Mouse (Mus musculus): ENCODE results near the gene Tram2. TPM values are rescaled to one million over a fixed set of nuclear protein-coding genes. Genes with fewer than 3 reads are reported as not detected.
A peak's percentile ranks its signal among the peaks of the same experiment; 100 is the strongest.

Gene Tram2
- polyA plus RNA-seq, 1 experiment from 2014 or later: 5.0 TPM

DNA sequence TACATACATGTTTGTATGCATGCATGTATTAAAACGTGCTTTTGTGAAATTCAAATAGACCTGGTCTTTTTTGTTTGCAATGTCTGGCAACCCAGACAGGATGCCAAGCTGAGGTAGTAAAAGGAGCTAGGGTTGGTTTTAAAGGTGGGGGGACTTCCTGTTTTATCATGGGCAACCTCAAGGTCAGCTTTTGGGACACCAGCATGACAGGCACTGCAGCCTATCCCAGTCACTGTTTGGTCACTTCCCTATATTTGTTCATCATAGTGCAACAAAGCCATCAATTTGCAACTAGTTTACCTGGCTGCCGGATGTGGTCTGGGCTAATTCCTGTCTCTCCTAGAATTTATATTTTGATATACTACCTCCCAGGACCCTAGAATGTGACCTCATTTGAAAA lies 47.4 kb downstream of the Tram2 start:
- 98% methylated on average over 2 of the region's 2 CpGs for WGBS
- no peaks in the 10 kb centered on the region for H3K27me3 ChIP-seq (ENCODE audit: insufficient read depth, poor library complexity, severe bottlenecking)
- no peaks in the 10 kb centered on the region for H3K4me1 ChIP-seq (replicated peaks)
- no peak overlapping the region for H3K4me3 ChIP-seq
- H3K27ac ChIP-seq: no peak overlapping the region
- 0 out of 2 replicates have a peak, but pooled peaks cover 11% of the 10 kb centered on the region for H3K36me3 ChIP-seq
- no peaks in the 10 kb centered on the region for H3K9me3 ChIP-seq
- no peak for DNase-seq (ENCODE audit: low spot score)

DNA sequence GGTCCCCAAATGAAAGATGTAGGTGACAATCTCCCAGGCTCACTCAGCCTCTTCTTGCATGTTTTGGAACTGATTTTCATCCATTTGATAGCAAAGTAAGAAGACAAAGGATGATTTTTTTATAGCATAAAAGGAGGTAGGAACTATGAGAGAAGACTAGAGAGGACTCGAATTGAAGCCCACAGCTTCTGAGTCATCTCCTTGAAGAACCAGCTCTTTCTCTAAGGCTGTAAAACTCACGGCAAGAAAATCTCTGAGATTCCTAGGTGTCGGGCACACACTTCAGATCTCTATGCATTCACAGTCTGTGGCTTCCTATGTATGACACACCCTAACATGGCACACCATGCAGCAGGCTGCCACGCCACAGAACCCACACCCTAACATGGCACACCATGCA lies 50.0 kb downstream of the Tram2 start:
- no peaks in the 10 kb centered on the region for H3K4me1 ChIP-seq (replicated peaks)
- H3K27me3 ChIP-seq (ENCODE audit: insufficient read depth, poor library complexity, severe bottlenecking): no peaks in the 10 kb centered on the region
- no peak overlapping the region for H3K27ac ChIP-seq
- 96% methylated on average over 4 of the region's 4 CpGs for WGBS
- H3K9me3 ChIP-seq: no peaks in the 10 kb centered on the region
- H3K4me3 ChIP-seq: no peak overlapping the region
- no peaks in the 10 kb centered on the region for H3K36me3 ChIP-seq
- no peak for DNase-seq (ENCODE audit: low spot score)

DNA sequence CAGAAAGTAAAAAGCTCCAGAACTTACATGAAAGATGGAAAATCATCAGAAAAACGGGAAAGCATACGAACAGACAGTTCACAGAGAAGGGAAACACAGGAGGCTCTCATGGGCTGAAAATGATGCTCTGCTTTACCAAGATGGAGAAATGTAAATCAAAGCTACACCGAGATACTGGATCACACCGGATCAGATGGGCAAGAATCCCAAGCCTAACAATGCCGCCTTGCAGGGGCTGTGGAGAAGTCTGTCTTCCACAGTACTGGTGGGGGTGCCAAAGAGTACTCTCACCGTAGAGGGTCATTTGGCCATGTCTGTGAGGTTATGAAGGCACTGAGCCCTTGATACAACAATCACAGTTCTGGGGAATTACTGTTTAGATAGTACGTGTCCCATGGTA lies 52.5 kb downstream of the Tram2 start:
- no peak for DNase-seq (ENCODE audit: low spot score)
- no peaks in the 10 kb centered on the region for H3K27me3 ChIP-seq (ENCODE audit: insufficient read depth, poor library complexity, severe bottlenecking)
- no peaks in the 10 kb centered on the region for H3K4me1 ChIP-seq (replicated peaks)
- H3K27ac ChIP-seq: no peak overlapping the region
- H3K9me3 ChIP-seq: no peaks in the 10 kb centered on the region
- no peak overlapping the region for H3K4me3 ChIP-seq
- WGBS: 88% methylated on average over 7 of the region's 7 CpGs
- no peaks in the 10 kb centered on the region for H3K36me3 ChIP-seq

DNA sequence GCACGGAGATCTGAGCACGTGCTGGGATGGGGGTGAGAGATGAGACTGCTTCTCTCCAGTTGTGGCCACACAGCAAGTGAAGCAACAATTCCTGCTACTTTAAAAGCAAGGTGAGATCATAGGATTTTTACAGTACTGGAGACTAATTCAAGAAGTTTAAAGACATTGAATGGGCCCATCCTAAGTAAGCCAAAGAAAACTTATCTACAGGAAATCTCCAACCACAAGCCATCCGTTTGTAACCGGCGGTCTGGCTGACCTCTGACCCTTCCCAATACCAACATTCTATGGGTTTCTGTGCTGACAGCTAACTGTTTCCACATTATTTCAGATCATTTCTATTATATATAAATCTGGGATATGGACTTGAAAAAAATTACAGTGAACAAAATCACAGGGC lies 53.8 kb downstream of the Tram2 start:
- H3K27me3 ChIP-seq (ENCODE audit: insufficient read depth, poor library complexity, severe bottlenecking): no peaks in the 10 kb centered on the region
- WGBS: 87% methylated on average over 5 of the region's 5 CpGs

DNA sequence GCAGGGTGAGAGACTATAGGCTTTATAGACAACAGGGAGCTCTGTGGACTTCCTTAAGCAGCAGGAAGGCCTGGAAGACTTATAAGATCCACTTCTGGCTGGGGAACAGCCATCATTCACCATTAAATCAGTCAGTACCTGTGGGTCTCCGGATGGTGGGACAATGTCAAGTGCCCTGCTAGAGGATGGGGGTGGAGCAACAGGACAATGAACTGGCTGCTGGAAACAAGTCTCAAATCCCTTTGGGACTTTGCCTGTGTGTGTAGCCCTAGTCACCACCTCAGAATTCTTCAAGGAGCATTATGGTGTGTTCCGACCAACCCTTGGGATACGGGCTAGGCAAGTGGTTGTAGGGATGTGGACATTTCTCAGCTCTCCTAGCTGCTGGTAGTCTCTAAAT lies 55.9 kb downstream of the Tram2 start:
- H3K9me3 ChIP-seq: no peaks in the 10 kb centered on the region
- no peaks in the 10 kb centered on the region for H3K4me1 ChIP-seq (replicated peaks)
- no peaks in the 10 kb centered on the region for H3K27me3 ChIP-seq (ENCODE audit: insufficient read depth, poor library complexity, severe bottlenecking)
- no peak for DNase-seq (ENCODE audit: low spot score)
- no peak overlapping the region for H3K4me3 ChIP-seq
- 91% methylated on average over 3 of the region's 3 CpGs for WGBS
- H3K27ac ChIP-seq: no peak overlapping the region
- no peaks in the 10 kb centered on the region for H3K36me3 ChIP-seq

More for the DNA sequence above, 53.8 kb downstream of the Tram2 start:
- Histone ChIP-seq H3K36me3 (no peaks in the 10 kb centered on the region), H3K4me3 (no peak overlapping the region), H3K9me3 (no peaks in the 10 kb centered on the region), H3K4me1 (replicated peaks) (no peaks in the 10 kb centered on the region), H3K27ac (no peak overlapping the region)
- DNase-seq (ENCODE audit: low spot score): no peak

DNA sequence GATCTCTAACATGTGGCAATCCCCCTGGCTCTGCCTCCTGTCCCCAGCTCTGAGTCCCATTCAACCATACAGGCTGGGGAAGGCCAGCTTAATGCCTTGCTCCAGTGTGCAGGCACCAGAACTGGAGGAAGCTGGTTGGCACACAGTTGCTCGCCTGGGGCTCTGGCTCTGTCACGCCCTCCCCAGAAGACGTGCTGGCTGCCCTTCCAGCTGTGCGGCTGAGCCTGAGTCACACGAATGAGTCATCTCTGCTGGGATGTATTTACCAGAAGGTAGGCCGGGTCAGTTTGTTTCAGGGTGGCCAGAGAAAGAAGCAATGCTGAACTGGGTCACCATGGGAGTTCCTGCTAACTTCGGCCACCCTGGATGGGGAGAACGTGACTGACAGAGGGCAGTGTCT lies 64.6 kb downstream of the Tram2 start:
- 65% methylated on average over 8 of the region's 8 CpGs for WGBS

DNA sequence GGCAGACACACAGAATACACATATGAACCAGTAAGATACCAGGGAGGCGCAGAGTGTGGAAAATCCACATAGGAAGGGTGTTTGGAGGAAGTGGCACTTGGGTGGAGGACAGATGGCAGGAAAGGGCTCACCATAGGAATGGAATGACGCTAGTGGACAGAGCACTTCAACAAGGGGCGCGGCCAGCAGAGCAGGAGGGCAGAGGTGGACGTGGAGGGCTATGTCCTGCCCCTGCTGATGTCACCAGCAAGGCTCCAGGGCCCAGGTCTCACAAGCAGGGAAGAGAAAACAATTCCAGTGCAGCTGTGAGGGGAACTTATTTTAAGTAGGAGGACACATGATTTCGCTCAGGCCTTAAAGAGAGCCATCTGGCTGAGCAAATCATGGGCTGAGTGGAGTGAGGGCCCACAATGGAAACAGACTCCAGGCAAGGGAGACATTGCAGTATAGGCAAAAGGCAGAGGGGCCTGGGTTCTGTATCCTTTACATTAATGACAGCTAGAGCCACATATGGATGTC lies 68.7 kb downstream of the Tram2 start:
- Histone ChIP-seq H3K27me3 (ENCODE audit: insufficient read depth, poor library complexity, severe bottlenecking) (no peaks in the 10 kb centered on the region), H3K9me3 (no peaks in the 10 kb centered on the region), H3K27ac (no peak overlapping the region), H3K36me3 (peaks cover 50% of the 10 kb centered on the region), H3K4me3 (no peak overlapping the region), H3K4me1 (replicated peaks) (0 out of 2 replicates have a peak, but pooled peaks cover 6% of the 10 kb centered on the region)
- no peak for DNase-seq (ENCODE audit: low spot score)
- 84% methylated on average over 6 of the region's 6 CpGs for WGBS

More for the DNA sequence above, 64.6 kb downstream of the Tram2 start:
- H3K27ac ChIP-seq: no peak overlapping the region
- no peak overlapping the region for H3K4me3 ChIP-seq
- peaks cover 34% of the 10 kb centered on the region for H3K36me3 ChIP-seq
- H3K9me3 ChIP-seq: no peaks in the 10 kb centered on the region
- H3K27me3 ChIP-seq (ENCODE audit: insufficient read depth, poor library complexity, severe bottlenecking): no peaks in the 10 kb centered on the region
- DNase-seq (ENCODE audit: low spot score): no peak
- H3K4me1 ChIP-seq (replicated peaks): 0 out of 2 replicates have a peak, but pooled peaks cover 4% of the 10 kb centered on the region

DNA sequence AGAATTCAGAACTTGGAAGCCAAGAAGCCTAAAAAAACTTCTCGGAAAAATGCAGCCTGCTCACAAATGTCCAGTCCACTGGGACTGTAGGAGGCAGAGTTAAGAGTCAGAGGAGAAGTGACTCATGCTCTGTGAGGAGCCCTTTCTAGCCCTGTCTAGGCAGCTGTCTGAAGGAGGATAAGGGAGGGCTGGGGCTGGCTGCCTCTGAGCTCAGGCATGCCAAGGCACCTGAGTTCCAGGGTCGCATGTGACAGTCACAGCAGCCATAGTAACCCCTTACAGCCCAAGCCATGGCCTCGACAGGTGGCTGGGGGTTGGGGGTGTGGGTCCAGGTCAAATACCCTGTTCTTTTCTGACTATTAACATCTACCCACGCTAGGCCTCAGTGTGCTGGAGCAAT lies 70.1 kb downstream of the Tram2 start:
- DNase-seq (ENCODE audit: low spot score): no peak
- H3K27ac ChIP-seq: peak overlapping the region; percentile 62; the same call in 1 of the 2 replicates
- 0 out of 2 replicates have a peak, but pooled peaks cover 3% of the 10 kb centered on the region for H3K4me1 ChIP-seq (replicated peaks)
- 78% methylated on average over 4 of the region's 4 CpGs for WGBS
- H3K9me3 ChIP-seq: no peaks in the 10 kb centered on the region
- peaks cover 60% of the 10 kb centered on the region for H3K36me3 ChIP-seq
- H3K27me3 ChIP-seq (ENCODE audit: insufficient read depth, poor library complexity, severe bottlenecking): no peaks in the 10 kb centered on the region
- H3K4me3 ChIP-seq: no peak overlapping the region

DNA sequence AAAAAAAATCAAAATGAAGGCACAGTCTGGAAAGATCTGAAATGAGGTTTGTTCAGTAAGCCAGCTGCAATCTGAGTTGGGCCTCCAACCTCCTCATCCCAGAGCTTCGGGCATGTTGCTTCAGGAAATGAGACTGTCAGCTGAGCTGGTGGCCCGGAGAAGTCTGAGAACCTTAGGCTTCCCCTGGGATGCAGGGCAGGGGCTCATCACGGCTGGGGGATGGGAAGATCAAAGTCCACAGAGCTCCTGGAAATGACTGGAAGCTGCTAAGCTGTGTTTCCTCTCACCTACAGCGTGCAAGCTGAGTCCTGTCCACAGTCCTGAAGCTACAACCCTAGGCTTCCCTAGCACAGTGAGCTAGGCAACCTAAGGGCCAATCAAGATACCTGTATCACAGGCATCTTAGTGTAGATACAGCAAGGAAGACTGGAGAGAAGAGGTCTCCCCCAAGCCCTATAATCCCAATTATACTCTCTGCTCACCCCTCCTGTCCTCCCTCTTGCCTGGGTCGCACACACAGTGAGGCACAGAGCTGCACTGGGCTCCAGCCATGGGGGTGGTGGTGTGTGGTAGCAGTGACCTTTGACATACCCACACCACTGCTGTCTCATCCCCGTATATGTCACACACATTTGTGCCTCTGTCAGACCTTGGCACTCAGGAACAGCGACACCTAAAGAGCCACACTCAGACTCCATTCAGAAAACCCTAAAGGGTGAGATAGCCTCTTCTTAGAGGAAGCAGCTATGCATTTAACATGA lies 70.9 kb downstream of the Tram2 start:
- DNase-seq (ENCODE audit: low spot score): no peak
- no peak overlapping the region for H3K27ac ChIP-seq
- peaks cover 65% of the 10 kb centered on the region for H3K36me3 ChIP-seq
- H3K9me3 ChIP-seq: no peaks in the 10 kb centered on the region
- H3K4me3 ChIP-seq: no peak overlapping the region
- 75% methylated on average over 7 of the region's 7 CpGs for WGBS
- H3K27me3 ChIP-seq (ENCODE audit: insufficient read depth, poor library complexity, severe bottlenecking): no peaks in the 10 kb centered on the region
- 0 out of 2 replicates have a peak, but pooled peaks cover 3% of the 10 kb centered on the region for H3K4me1 ChIP-seq (replicated peaks)

DNA sequence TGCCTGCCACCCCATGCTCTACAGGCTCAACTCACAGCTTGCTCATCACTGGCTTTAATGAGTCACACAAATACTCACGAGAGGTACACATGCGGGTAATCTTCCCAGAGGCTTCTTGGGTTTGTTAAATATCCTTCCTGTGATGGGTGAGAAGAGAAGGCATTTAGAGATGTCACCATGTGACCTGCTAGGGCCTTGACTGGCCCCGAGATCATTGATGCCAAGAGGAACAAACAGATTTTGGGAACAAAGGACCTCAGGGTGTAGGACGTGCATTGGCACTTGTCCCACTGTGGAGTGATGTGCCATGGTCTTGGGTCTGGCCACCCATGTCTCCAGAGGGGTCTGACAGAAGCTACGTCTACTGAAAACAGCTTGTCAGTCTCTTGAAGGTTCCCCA lies 72.3 kb downstream of the Tram2 start:
- H3K36me3 ChIP-seq: peaks cover 66% of the 10 kb centered on the region
- H3K27ac ChIP-seq: no peak overlapping the region
- no peak overlapping the region for H3K4me3 ChIP-seq
- 90% methylated on average over 5 of the region's 5 CpGs for WGBS
- no peaks in the 10 kb centered on the region for H3K9me3 ChIP-seq
- no peaks in the 10 kb centered on the region for H3K27me3 ChIP-seq (ENCODE audit: insufficient read depth, poor library complexity, severe bottlenecking)
- 0 out of 2 replicates have a peak, but pooled peaks cover 3% of the 10 kb centered on the region for H3K4me1 ChIP-seq (replicated peaks)
- no peak for DNase-seq (ENCODE audit: low spot score)

DNA sequence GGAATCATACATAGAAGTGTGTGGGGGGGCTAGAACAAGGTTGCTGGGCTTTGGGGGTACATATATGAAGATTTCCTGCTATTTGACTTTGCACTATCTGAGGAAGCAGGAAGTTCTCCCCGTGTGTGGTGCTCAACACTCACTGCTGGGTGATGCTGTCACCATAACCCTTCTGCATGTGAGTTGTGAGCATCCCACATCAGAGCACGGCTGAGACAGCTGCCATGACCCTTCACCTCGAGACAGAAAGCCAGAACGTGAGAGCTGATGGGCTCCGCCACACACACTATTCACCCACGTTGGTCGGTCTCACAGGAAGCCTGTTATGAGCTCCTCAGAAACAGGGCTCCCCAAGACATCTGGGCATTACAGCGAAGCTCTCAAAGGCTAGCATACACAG lies 74.4 kb downstream of the Tram2 start:
- Histone ChIP-seq H3K9me3 (no peaks in the 10 kb centered on the region), H3K36me3 (peaks cover 67% of the 10 kb centered on the region), H3K27me3 (ENCODE audit: insufficient read depth, poor library complexity, severe bottlenecking) (no peaks in the 10 kb centered on the region), H3K4me3 (no peak overlapping the region), H3K27ac (no peak overlapping the region), H3K4me1 (replicated peaks) (0 out of 2 replicates have a peak, but pooled peaks cover 3% of the 10 kb centered on the region)
- DNase-seq (ENCODE audit: low spot score): no peak
- 85% methylated on average over 8 of the region's 8 CpGs for WGBS

DNA sequence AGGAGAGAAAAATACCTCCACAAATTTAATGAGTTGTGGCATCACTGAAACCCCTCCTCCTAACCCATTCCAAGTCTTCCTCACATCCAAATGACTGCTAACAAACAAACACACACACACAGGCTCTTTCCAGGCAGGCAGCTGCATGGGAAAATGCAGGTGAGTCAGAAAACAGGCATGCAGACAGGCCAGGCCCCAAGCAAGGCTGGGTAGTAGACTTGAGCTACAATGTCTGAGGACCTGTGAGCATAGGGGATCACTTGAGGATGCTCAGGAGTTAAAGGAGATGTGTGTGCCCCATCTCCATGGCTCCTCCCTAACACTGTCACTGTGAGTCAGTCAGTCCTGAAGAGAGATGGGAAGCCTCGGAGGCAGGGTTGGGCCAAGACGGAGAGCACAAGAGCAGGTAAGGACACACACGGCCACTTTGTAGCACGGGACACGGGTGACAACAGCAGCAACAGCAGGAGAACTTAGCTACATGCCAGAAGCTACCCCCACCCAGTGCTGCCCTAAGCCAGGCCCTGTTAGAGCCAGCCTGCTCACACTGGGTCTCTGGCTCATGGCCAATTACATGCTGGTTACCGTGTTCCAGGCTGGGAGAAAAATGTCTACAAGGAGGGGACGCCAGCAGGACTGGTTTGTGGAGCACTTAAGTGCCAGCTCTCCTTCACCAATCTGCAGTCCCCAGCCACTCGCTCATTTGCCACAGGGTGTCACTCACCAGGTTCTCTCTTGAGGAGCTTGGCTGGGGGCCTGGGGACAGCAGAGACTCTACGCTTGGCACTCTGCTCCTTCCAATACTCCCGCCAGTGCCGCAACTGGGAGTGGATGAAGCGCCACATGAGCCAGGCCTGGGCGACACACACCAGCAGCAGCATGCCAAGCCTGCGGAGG lies 76.5 kb downstream of the Tram2 start:
- DNase-seq (ENCODE audit: low spot score): no peak
- H3K27ac ChIP-seq: no peak overlapping the region
- WGBS: 94% methylated on average over 14 of the region's 14 CpGs
- H3K27me3 ChIP-seq (ENCODE audit: insufficient read depth, poor library complexity, severe bottlenecking): no peaks in the 10 kb centered on the region
- H3K9me3 ChIP-seq: no peaks in the 10 kb centered on the region
- H3K36me3 ChIP-seq: peaks cover 75% of the 10 kb centered on the region
- H3K4me3 ChIP-seq: no peak overlapping the region
- peaks cover 14% of the 10 kb centered on the region for H3K4me1 ChIP-seq (replicated peaks)
